Mouse (Mus musculus) spleen, adult 12 weeks (tissue): Measurements from ENCODE around the gene Btbd35f15.
"Not testable (repeated sequence)": the region's sequence is repeated elsewhere in the genome, so short reads cannot be mapped to it uniquely, and the experiment has no call there.

ENCODE experiments used
- DNase-seq: peaks from one replicate; pipeline ENCODE4 v3.0.0; 2022; ENCODE audit warnings: low spot score

The Btbd35f15 gene

DNA sequence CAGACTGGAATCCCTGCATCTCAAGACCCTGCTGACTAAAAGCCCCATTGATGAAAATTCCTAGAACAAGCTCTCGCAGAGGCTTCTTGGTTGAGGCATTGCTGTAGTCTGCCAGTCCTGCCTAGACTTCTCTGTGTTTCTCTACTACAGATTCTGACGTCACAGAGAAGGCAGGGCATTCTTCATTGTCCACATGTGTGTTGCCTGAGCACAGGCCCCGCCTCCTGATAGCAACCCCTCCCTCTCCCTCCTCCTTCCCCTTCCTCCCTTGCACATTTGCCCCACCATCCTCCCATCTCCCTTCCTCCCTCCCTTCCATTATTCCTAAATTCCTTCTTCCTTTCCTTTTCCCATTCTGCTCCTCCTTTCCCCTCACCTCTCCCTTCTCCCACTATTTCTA is at the start of gene Btbd35f15:
Btbd35f15 (minus strand) TSS at position 101 of the 400 bp plus-strand sequence.
- not testable (repeated sequence) for DNase-seq
